Mouse (Mus musculus) CH12.LX (cell line): ENCODE measurements around the gene Iqschfp. TPM values are rescaled to one million over a fixed set of nuclear protein-coding genes. Genes with fewer than 3 reads are reported as not detected.

Experiments used
- DNase-seq: peaks from one replicate; pipeline ENCODE4 v3.0.0-alpha.2; 2013; ENCODE audit errors: extremely low read depth
- H3K27ac ChIP-seq: 2 replicates; pipeline ENCODE4 v1.5.1; 2012; ENCODE audit warnings: low read depth, mild to moderate bottlenecking, control low read depth, moderate library complexity; ENCODE audit not compliant: insufficient read depth
- H3K27me3 ChIP-seq: replicated peaks from 2 replicates; pipeline ENCODE3; 2012; ENCODE audit warnings: inconsistent platforms
- H3K36me3 ChIP-seq, 2 experiments: replicated peaks in 1 of 2; 2 replicates each; pipeline versions ENCODE3 to v1.6.1; 2012; ENCODE audit warnings: inconsistent platforms in 1 of 2, low read length in 1 of 2, mild to moderate bottlenecking in 1 of 2, mixed read lengths in 1 of 2, moderate library complexity in 1 of 2; ENCODE audit not compliant: control insufficient read depth in 1 of 2, insufficient read depth in 1 of 2
- H3K4me1 ChIP-seq, 2 experiments: 2 replicates each; pipeline ENCODE4 v1.6.1; 2012; ENCODE audit warnings: inconsistent platforms in 1 of 2, moderate library complexity in 1 of 2; ENCODE audit not compliant: insufficient read depth in 2 of 2, control insufficient read depth in 1 of 2
- H3K4me2 ChIP-seq: 2 replicates; pipeline ENCODE4 v1.6.1; 2012; ENCODE audit warnings: low read depth, mild to moderate bottlenecking, control low read depth; ENCODE audit not compliant: poor library complexity, insufficient read depth, severe bottlenecking
- H3K4me3 ChIP-seq, 3 experiments: fragments of 150-350 bp in 1 of 3; sonication (generic) in 1 of 3; replicated peaks in 1 of 3; 2 replicates each; pipeline versions ENCODE3 to v1.5.1; 2011 to 2012; ENCODE audit warnings: low read depth in 2 of 3, low read length in 2 of 3, mild to moderate bottlenecking in 2 of 3, moderate library complexity in 2 of 3, control low read depth in 1 of 3, improper control_type of control experiment in 1 of 3, inconsistent platforms in 1 of 3, mixed read lengths in 1 of 3; ENCODE audit not compliant: poor library complexity in 1 of 3
- H3K79me2 ChIP-seq: replicated peaks from 2 replicates; pipeline ENCODE4 v1.6.1; 2012; ENCODE audit warnings: mild to moderate bottlenecking, moderate library complexity; ENCODE audit not compliant: control insufficient read depth, poor library complexity, insufficient read depth, severe bottlenecking; ENCODE audit errors: extremely low read depth
- H3K9ac ChIP-seq: 2 replicates; pipeline ENCODE4 v1.6.1; 2012; ENCODE audit warnings: low read depth, mild to moderate bottlenecking, control low read depth, moderate library complexity; ENCODE audit not compliant: insufficient read depth
- H3K9me3 ChIP-seq: replicated peaks from 2 replicates; pipeline ENCODE3; 2012; ENCODE audit warnings: low read length, inconsistent platforms, mixed read lengths
- BHLHE40 ChIP-seq: IDR thresholded peaks from 2 replicates; pipeline ENCODE4 v1.6.1; 2011; ENCODE audit warnings: mild to moderate bottlenecking, low read depth, low read length, improper control_type of control experiment
- CHD1 ChIP-seq: IDR thresholded peaks from 2 replicates; pipeline ENCODE4 v1.6.1; 2012; ENCODE audit warnings: low read depth, low read length, improper control_type of control experiment, inconsistent platforms
- CTCF ChIP-seq, 2 experiments: IDR thresholded peaks in 1 of 2; conservative IDR thresholded peaks in 1 of 2; 2 replicates each; pipeline ENCODE4 v1.5.1; 2011 to 2012; ENCODE audit warnings: low read depth in 2 of 2, low read length in 2 of 2, improper control_type of control experiment in 1 of 2, inconsistent platforms in 1 of 2, mild to moderate bottlenecking in 1 of 2, moderate library complexity in 1 of 2
- ELF1 ChIP-seq: IDR thresholded peaks from 2 replicates; pipeline ENCODE4 v1.6.1; 2014; ENCODE audit warnings: low read depth, mild to moderate bottlenecking, inconsistent platforms, low read length, improper control_type of control experiment
- GABPA ChIP-seq: IDR thresholded peaks from 2 replicates; pipeline ENCODE4 v1.6.1; 2012; ENCODE audit warnings: low read depth, low read length, improper control_type of control experiment, inconsistent platforms; ENCODE audit not compliant: insufficient replicate concordance
- HCFC1 ChIP-seq: IDR thresholded peaks from 2 replicates; pipeline ENCODE4 v1.6.1; 2012; ENCODE audit warnings: low read depth, mild to moderate bottlenecking, inconsistent platforms, low read length, improper control_type of control experiment
- IRF4 ChIP-seq: IDR thresholded peaks from 2 replicates; pipeline ENCODE4 v1.6.1; 2014; ENCODE audit warnings: low read depth, mild to moderate bottlenecking, inconsistent platforms, low read length, improper control_type of control experiment
- JUN ChIP-seq: IDR thresholded peaks from 2 replicates; pipeline ENCODE4 v1.6.1; 2011; ENCODE audit warnings: low read depth, mild to moderate bottlenecking, low read length, improper control_type of control experiment, moderate library complexity; ENCODE audit not compliant: insufficient read depth
- JUND ChIP-seq: conservative IDR thresholded peaks from 2 replicates; pipeline ENCODE4 v1.6.1; 2011; ENCODE audit warnings: low read depth, low read length, improper control_type of control experiment
- KAT2A ChIP-seq: IDR thresholded peaks from 2 replicates; pipeline ENCODE4 v1.6.1; 2012; ENCODE audit warnings: low read length, improper control_type of control experiment, inconsistent platforms; ENCODE audit not compliant: insufficient replicate concordance
- MAFK ChIP-seq: IDR thresholded peaks from 2 replicates; pipeline ENCODE4 v1.6.1; 2011; ENCODE audit warnings: low read length, improper control_type of control experiment; ENCODE audit not compliant: insufficient replicate concordance
- MAX ChIP-seq: IDR thresholded peaks from 2 replicates; pipeline ENCODE4 v1.6.1; 2011; ENCODE audit warnings: low read length, improper control_type of control experiment
- MAZ ChIP-seq: IDR thresholded peaks from 2 replicates; pipeline ENCODE4 v1.6.1; 2012; ENCODE audit warnings: low read depth, mild to moderate bottlenecking, inconsistent platforms, low read length, improper control_type of control experiment, moderate library complexity
- MEF2A ChIP-seq: IDR thresholded peaks from 2 replicates; pipeline ENCODE4 v1.6.1; 2014; ENCODE audit warnings: low read depth, mild to moderate bottlenecking, inconsistent platforms, low read length, improper control_type of control experiment, borderline replicate concordance
- MXI1 ChIP-seq: IDR thresholded peaks from 2 replicates; pipeline ENCODE4 v1.6.1; 2011; ENCODE audit warnings: mild to moderate bottlenecking, low read depth, low read length, improper control_type of control experiment
- MYC ChIP-seq: IDR thresholded peaks from 2 replicates; pipeline ENCODE4 v1.6.1; 2011; ENCODE audit warnings: low read depth, mild to moderate bottlenecking, improper control_type of control experiment, low read length
- NELFE ChIP-seq: IDR thresholded peaks from 2 replicates; pipeline ENCODE4 v1.6.1; 2011; ENCODE audit warnings: low read depth, low read length, improper control_type of control experiment
- NRF1 ChIP-seq: IDR thresholded peaks from 2 replicates; pipeline ENCODE4 v1.6.1; 2014; ENCODE audit warnings: low read depth, mild to moderate bottlenecking, inconsistent platforms, low read length, improper control_type of control experiment, moderate library complexity
- POLR2A ChIP-seq: IDR thresholded peaks from 2 replicates; pipeline ENCODE4 v1.6.1; 2011; ENCODE audit warnings: low read depth, mild to moderate bottlenecking, improper control_type of control experiment, low read length
- RAD21 ChIP-seq: IDR thresholded peaks from 2 replicates; pipeline ENCODE4 v1.6.1; 2011; ENCODE audit warnings: low read depth, mild to moderate bottlenecking, low read length, improper control_type of control experiment, moderate library complexity
- RCOR1 ChIP-seq: conservative IDR thresholded peaks from 2 replicates; pipeline ENCODE4 v1.6.1; 2012; ENCODE audit warnings: low read depth, mild to moderate bottlenecking, inconsistent platforms, low read length, improper control_type of control experiment
- SIN3A ChIP-seq: IDR thresholded peaks from 2 replicates; pipeline ENCODE4 v1.6.1; 2012; ENCODE audit warnings: low read length, improper control_type of control experiment, inconsistent platforms
- TBP ChIP-seq: conservative IDR thresholded peaks from 2 replicates; pipeline ENCODE4 v1.6.1; 2011; ENCODE audit warnings: low read depth, low read length, improper control_type of control experiment
- TCF12 ChIP-seq: IDR thresholded peaks from 2 replicates; pipeline ENCODE4 v1.6.1; 2014; ENCODE audit warnings: low read depth, mild to moderate bottlenecking, inconsistent platforms, low read length, improper control_type of control experiment
- USF2 ChIP-seq: conservative IDR thresholded peaks from 2 replicates; pipeline ENCODE4 v1.6.1; 2011; ENCODE audit warnings: low read depth, low read length, improper control_type of control experiment
- ZNF384 ChIP-seq: IDR thresholded peaks from 2 replicates; pipeline ENCODE4 v1.6.1; 2012; ENCODE audit warnings: low read depth, low read length, improper control_type of control experiment, inconsistent platforms
- dilution Hi-C: fragments of 300-500 bp; cut with MboI; formaldehyde crosslinking; loops from 2 replicates; pipeline ENCODE4 v1.14.3; 2020; ENCODE audit warnings: low sequenced_read_pairs; ENCODE audit not compliant: extremely low pct_unique_long_range_greater_than_20kb, extremely low pct_ligation_motif_present
- in situ Hi-C: fragments of 300-500 bp; cut with MboI; formaldehyde crosslinking; loops from 3 replicates; pipeline ENCODE4 v1.14.3; 2019; ENCODE audit warnings: low sequenced_read_pairs, low pct_ligation_motif_present, low pct_unique_long_range_greater_than_20kb, mixed read lengths
- polyA plus RNA-seq: library from polyadenylated mRNA; unstranded; fragments of >175 nt; gene quantifications from 2 replicates; pipeline ENCODE4 v1.2.1, GENCODE M21; 2012; ENCODE audit warnings: low read depth; ENCODE audit not compliant: insufficient read length
- total RNA-seq, 2 experiments: library from RNA; depleted of rRNA; stranded (reverse); fragments of 300-350 nt in 1 of 2; fragments of >200 nt in 1 of 2; gene quantifications; 2 replicates each; pipeline ENCODE4 v1.2.3; 2012 to 2014

The Iqschfp gene
- total and polyA plus RNA-seq, 3 experiments: 0.13 to 0.25 TPM; not detected in 1

DNA sequence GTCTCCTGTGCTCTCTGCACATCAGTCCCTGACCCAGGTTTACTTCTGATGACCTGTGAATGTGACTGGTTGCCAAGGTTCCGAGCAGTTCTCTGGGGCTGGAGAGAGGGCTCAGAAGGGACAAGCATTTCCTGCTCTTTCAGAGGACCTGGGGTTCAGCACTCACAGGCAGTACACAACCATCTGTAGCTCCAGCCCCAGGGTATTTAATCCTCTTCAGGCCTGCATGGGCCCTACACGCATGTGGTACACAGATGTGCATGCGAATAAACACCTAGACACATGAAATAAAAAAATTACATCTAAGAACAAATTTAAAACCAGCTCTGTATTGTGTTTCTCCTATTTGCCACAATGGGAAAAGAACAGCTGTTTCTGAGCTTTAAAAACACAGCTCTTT, 676.1 kb downstream of the Iqschfp start:
- Histone ChIP-seq H3K36me3 (no peaks in the 10 kb centered on the region), H3K4me1 (peaks cover 0 to 15% of the 10 kb centered on the region in 2 experiments; a peak in 3 of 4 replicates), H3K27ac (no peak overlapping the region), H3K9me3 (no peaks in the 10 kb centered on the region), H3K4me2 (no peak overlapping the region), H3K27me3 (no peaks in the 10 kb centered on the region), H3K9ac (no peak overlapping the region), H3K4me3 (no peak overlapping the region), H3K79me2 (no peaks in the 10 kb centered on the region)
- no peak for DNase-seq
- in situ Hi-C loops: no loop called here
- no peak for TF ChIP-seq TBP
- TF ChIP-seq MYC: no peak
- TF ChIP-seq RCOR1: no peak
- no peak for TF ChIP-seq MAFK
- TF ChIP-seq ELF1: no peak
- TF ChIP-seq CHD1: no peak
- TF ChIP-seq MXI1: no peak
- TF ChIP-seq USF2: no peak
- TF ChIP-seq TCF12: no peak
- TF ChIP-seq POLR2A: no peak
- no peak for TF ChIP-seq MAZ
- no peak for TF ChIP-seq GABPA
- no peak for TF ChIP-seq BHLHE40
- TF ChIP-seq RAD21: no peak
- TF ChIP-seq JUN: no peak
- TF ChIP-seq MEF2A: no peak
- TF ChIP-seq IRF4: no peak
- dilution Hi-C loops: no loop called here

DNA sequence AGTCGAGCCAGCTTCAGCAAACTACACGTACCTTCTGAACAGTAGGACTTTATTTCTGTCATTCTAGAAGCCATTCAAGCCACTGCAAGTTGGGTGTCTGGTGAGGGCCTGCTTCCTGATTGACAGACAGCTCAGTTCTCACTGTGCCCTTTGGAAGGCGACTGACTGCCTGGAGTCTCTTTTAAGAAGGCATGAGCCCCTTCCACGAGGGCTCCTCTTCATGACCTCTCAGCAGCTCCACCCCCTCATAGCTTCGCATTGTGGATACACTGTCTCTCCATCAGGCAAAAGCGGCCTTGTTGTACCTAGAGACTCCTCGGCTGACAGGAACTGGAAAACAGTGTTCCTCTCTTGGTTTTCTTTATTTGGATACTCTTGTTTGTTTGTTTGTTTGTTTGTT, 676.7 kb downstream of the Iqschfp start:
- no peak overlapping the region for H3K4me2 ChIP-seq
- no peak for TF ChIP-seq MYC
- TF ChIP-seq RCOR1: no peak
- no peak for TF ChIP-seq NELFE
- TF ChIP-seq IRF4: no peak
- no peak for TF ChIP-seq SIN3A
- no peak for TF ChIP-seq TBP
- no peak for TF ChIP-seq ZNF384
- TF ChIP-seq CTCF (conservative IDR thresholded peaks at IDR 0.05 in 1 of 2, IDR thresholded peaks at IDR 0.05 in 1 of 2; ENCODE audit: low read depth in 2 of 2, low read length in 2 of 2): no peak
- no peak for TF ChIP-seq JUND
- TF ChIP-seq RAD21: no peak
- no peak for TF ChIP-seq USF2
- TF ChIP-seq HCFC1: no peak
- TF ChIP-seq KAT2A: no peak
- TF ChIP-seq MAZ: no peak
- TF ChIP-seq NRF1: no peak
- TF ChIP-seq MXI1: no peak
- TF ChIP-seq MAX: no peak
- in situ Hi-C loops: no loop called here
- H3K4me3 ChIP-seq: no peak overlapping the region
- no peaks in the 10 kb centered on the region for H3K9me3 ChIP-seq
- DNase-seq: no peak
- no peaks in the 10 kb centered on the region for H3K36me3 ChIP-seq
- no peaks in the 10 kb centered on the region for H3K27me3 ChIP-seq
- dilution Hi-C loops: no loop called here
- H3K4me1 ChIP-seq: peaks cover 0 to 11% of the 10 kb centered on the region in 2 experiments; a peak in 3 of 4 replicates
- no peak overlapping the region for H3K27ac ChIP-seq
- no peaks in the 10 kb centered on the region for H3K79me2 ChIP-seq
- H3K9ac ChIP-seq: no peak overlapping the region
